Mouse (Mus musculus): ENCODE data around the gene Plpp7.

- TF ChIP-seq GATA1 (IDR thresholded peaks at IDR 0.05; ENCODE audit: borderline replicate concordance, low read length), result no peak
- no peak for TF ChIP-seq FLI1 (IDR thresholded peaks at IDR 0.05; ENCODE audit: low read length)
These were observed 34.2 kb downstream of the Plpp7 start for GRCm38 (mm10) chr2:32129383-32130074.

Data from megakaryocyte, embryonic 14.5 days (primary cell).